Mouse (Mus musculus) natural killer cell, adult 2 months (primary cell): ENCODE data around the gene Slc13a4.
A peak's percentile ranks its signal among the peaks of the same experiment; 100 is the strongest.

Experiments
- DNase-seq, 2 experiments: peaks; one replicate each; pipeline ENCODE4 v3.0.0; 2022; ENCODE audit warnings: low spot score in 2 of 2

Slc13a4 gene

DNA sequence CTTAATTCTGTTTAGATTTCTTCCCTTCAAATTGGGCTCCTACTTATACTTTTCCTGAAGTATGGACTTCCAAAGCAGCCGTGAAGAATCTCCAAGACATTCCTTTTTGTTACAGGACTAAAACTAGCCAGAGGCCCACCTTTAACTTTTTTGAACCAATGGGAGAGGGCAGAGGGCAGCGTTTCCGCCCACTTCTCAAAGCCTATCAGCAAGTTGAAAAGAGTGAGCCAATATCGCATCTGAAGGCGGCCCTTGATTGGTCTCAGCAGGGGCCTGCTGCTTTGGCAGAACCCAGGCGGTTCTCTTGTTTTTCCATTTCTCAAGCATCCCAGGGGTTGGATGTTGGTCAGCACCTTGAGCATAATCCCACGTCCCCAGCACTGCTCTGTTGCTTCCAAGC is at the start of gene Slc13a4:
Gene Slc13a4, minus strand, starts transcription at position 95 of the 400 bp plus-strand sequence.
- DNase-seq = no peak

DNA sequence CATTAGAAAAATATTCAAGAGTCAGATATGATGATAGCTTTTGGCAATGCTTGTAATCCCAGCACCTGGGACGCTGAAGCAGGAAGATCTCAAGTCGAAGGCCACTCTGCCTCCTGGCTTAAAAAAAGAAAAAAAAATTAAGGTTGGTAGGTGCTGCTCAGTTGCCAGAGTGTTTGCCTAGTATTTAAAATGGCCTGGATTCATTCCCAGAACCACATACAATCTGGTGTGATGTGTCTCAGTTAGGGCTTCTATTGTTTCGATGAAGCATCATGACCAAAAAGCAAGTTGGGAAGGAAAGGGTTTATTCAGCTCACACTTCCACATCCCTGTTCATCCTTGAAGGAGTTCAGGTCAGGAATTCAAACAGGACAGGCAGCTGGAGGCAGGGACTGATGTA is 47.4 kb upstream of the Slc13a4 start:
- no peak for DNase-seq

DNA sequence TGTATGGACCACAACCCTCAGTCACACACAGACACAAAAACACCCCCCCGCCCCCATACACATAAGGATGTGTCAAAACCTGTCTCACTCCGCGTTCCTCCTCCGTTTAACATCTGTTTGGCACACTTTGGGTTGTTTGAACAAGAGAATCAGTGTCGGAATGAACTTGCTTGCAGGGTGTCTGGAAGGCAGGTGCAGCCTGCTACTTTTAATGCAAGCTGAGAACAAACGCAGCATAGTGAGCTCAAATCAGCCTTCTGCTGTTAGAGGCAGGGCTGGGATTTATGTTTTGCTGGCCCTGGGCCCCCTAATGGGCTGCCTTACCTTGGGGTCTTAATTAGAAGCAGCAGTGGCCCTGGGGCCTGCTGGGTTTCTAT is 46.7 kb upstream of the Slc13a4 start:
- no peak for DNase-seq

DNA sequence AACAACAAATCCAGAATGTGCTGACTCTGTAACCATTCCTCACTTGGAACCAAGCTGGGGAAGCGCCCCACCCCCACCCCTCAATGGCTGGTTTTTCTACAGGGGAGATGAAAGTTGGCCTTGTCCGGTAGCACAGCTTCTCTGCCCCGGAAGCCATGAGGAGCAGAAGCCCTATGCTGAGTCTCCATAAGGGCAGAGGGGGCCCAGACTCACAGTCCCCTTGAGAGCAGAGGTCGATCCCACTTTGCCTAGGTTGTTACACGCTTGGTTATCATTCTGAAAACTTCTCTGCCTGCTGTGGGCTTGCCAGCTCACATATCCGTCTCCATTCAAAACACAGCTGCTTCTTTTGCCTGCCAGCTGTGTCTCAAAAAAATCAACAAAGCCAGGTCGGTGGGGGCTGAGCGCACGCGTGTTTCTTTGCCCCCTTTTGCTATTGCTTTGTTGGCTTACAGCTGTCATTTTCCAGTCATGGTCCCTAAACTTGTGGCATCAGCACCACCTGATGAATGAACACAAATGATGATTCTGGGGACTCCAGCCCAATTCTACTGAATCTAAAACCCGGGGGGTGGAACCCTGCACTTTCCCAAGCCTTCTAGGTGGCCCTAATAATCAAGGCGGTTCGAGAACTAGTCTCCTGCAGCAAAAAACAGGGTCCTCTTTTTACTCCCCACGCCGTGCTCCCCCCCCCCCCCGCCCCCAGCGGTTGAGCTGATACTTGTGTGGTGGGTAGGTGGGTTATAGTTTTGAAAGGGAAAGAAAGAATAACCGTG is 46.1 kb upstream of the Slc13a4 start:
- no peak for DNase-seq

DNA sequence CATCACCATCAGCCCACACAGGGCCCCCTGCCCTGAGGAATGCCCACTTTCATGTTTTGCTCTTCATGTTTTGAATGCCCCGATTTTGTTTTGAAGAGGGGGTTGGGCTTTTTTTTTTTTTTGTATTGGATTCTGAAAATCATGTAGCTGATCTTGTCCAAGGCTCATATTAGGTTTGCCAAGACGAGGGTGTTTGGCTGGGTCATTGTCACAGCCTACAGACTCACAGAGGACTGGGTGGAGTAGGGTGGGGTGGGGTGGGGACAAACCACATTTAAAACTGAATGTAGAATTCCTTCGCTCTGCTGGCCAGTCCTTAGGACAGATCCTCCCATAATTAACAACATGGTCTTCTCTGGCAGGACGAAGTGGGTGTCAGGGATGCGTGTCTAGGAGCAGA is 45.5 kb upstream of the Slc13a4 start:
- DNase-seq = no peak

DNA sequence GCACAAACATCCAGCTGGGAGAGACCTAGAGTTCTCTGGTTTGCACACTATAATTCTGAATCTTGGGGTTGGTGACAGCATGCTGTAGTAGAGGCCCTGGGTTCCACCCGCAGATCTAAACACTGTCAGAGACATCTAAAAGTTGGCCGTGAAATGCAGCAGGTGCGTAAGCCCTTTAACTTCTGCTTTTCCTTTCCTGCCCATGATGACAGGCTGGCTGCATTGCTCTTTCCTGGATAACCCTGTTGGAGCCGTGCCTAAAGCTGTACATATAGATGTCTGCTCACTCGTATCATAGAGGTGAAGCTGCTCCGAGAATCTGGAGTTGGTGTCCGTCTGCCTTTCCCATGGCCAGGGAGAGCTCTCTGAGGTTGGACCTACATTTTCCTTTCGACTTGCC is 44.9 kb upstream of the Slc13a4 start:
- DNase-seq = no peak

DNA sequence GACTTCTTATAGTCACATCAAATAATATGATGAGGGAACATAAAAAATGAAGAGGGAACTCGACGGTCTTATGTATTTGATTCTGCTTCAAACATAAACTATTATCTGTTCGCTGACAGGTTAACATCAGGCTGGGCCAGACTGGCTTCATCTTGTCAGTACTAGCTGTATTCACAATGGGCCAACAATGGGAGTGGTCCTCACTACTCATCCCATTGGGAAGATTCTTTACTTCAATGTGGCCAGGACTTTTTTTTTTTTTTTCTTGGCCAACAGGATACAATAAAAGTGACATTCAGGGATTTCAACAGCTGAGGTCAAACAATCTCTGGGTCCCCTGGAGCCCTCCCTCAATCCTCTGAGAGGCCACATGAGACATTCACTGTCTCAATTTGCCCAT is 43.9 kb upstream of the Slc13a4 start:
- DNase-seq = no peak

DNA sequence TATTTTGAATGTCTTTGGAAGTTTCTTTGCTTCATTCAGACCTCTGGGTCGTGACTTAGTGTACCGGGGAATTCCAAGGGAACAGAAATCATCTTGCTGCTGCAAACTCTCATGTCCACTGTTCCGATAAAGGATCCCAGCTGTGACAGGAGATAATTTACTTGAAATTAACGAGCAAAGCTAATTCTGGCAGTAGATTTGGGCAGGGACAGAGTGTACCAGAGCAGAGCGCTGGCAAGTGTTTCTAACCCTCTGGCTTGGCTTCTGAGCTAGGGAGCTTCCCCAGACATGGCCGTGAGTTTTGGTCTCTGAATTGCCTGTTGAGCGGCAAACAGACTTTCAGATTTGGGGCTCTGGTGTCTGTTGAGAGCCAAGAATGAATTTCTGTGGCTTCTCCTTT is 41.9 kb upstream of the Slc13a4 start:
- DNase-seq = no peak

DNA sequence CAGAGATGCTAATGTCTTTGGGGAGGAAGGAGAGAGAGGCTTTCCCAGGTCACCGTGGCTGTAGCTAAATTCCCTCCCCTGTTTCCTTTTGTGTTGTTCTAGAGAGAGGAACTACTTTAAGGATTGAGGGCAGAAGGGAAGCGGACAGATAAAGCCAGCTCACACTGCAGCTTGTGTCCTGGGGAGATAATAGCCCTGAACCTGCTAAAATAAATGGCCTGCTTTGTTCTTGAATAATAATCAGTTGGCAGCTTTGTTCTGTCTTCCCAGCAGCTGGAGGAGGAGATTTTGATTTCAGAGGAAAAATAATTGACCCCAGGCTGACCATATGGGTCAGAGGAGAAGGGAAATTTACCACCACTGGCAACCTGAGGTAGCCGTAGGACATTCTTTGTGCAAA is 30.7 kb upstream of the Slc13a4 start:
- DNase-seq = no peak

DNA sequence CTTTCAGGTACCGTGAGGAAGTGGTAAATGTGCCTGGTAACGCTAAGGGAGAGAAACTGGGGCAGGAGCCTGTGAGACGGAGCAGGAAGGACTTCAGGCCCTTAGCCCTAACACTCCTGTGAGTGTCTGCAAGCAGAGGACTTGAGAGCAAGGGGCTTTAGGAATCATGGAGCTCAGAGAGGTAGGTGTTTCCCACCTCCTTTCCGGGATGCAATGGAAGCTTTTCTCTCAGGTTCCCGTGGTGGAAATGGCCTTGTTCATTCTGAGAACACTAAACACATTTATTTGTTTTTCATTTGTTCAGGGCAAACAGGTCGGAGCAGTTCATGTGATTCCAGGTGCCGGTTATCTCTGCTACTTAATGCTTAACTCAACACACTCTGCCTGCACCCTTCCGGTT is 29.9 kb upstream of the Slc13a4 start:
- no peak for DNase-seq

DNA sequence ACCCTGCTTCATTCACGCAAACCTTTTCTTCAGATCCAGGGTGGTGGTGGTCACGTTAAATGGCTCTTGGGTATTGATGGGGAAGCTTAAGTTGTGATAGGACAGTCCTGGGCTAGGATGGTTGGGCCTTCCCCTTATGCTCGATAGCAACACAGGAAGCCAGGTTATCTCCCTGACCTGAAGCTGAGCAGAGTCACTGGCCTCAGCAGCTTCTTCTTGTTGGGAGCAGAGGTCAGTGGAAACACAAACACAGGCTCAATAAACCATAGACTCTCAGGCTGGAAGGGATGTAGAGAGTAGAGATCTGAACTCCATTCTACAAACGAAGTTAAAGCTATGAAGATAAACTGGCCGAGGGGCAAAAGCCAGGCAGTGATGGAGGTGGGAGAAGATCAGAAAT is 27.5 kb upstream of the Slc13a4 start:
- no peak for DNase-seq

DNA sequence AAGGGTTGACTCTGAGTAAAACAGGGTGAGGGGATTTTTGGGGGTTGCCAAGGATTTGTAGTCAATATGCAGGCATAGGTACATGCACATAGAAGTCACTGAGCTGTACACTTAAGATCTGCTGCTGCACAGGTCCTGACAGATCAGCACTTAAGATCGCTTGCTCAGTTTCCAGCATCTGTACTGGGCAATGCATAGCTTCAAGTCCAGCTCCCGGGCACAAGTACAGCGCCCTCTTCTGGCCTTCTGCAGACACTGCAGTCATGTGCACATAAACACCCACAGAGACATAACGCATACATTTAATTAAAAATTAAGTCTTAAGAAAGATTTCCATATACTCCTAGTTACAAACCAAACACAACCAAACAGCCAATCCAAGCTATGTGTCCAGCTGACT is 26.3 kb upstream of the Slc13a4 start:
- DNase-seq = no peak

DNA sequence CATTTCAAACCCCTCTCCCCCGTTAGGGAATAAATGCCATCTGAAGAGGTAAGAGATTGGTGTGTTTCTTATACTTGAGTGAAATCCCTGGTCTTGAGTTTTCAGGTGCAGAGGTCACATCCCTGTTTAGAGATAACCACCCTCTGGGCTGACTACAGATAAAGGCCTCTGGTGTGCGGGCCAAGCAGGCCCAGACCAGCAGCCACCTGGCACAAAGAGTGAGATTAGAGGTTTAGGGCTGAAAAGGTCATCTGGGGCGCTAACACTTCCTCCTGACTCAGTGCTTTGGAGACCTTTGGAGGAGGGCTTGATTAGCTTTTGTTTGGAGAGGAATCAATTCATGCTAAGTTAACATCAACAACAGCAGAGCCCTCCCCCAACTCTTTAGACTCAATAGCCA is 25.7 kb upstream of the Slc13a4 start:
- no peak for DNase-seq

DNA sequence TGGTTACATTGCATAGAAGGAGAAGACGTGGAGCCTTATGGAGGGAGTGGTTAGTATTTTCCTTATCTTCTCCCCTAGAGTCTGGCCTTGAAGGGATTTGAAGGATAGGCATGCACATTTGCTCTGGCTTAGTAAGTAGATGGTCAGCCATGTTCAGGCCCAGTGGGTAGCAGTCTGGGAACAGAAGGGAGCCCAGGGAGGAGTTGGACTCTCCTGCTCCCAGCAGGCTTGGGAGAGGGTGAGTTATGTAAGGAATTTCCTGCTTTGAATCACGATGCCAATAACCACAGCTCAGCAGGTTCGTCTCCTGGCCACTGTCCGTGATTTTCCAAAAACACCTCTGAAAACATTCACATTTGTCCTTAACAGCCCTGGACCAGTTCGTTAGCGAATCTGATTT is 22.9 kb upstream of the Slc13a4 start:
- DNase-seq = no peak

DNA sequence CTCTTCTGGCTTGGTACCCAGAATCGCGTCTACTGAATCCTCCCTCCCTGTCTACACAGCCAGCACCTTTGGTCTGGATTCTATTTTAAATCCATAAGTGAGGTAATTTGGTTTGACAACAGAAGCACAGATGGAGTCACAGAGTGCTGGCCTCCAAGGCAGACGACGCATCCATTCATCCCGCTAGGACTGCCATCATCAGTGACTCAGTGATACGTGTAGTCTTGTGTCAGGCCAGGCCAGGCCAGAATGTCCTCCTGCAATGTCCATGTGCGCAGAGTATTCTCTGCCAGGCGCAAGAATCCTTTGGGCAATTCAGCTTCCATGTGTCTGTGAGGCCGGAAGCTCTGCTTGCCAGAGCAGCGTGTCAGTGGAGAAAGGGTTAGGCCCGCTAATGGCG is 22.0 kb upstream of the Slc13a4 start:
- no peak for DNase-seq

DNA sequence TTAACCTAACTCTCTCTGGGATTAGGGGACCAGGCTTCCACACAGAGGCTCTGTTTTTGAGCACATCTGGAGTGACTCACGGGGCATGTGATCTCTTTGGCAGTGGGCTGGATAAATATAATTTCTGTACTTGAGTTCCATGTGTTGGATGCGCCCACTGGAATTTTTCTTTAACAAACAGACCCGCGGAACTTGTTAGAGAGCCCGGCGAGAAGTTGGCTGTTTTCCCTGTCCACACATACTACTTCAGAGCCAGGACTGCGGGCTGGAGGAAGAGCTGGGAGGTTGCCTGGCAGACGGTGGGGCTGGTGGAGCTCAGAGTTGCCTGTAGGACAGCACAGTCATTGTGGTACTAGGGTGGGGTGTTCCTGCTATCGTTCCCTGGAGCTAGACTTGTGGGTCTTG is 18.2 kb upstream of the Slc13a4 start, which contains the start of gene Fam180a:
Gene Fam180a, minus strand, starts transcription at position 31 of the 405 bp plus-strand sequence.
- no peak for DNase-seq

DNA sequence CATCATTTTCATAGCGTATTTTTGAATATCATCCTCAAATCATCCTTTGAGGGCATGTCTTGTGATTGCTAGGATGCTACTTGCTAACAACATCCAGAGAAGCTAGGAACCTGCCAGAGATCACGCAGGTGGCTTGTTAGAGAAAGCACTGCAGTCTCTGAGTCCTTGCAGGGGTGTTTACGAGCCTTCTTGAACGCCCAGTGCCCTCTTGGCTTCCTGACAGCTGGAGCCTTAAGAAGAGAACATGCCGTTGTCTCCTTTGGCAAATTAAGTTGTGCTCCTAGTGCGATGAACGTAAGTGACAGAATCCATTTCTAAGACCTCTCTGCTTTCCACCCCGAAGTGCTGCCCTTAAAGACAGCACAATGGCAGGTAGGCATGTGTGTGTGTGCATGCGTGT is 16.4 kb upstream of the Slc13a4 start:
- DNase-seq = no peak

DNA sequence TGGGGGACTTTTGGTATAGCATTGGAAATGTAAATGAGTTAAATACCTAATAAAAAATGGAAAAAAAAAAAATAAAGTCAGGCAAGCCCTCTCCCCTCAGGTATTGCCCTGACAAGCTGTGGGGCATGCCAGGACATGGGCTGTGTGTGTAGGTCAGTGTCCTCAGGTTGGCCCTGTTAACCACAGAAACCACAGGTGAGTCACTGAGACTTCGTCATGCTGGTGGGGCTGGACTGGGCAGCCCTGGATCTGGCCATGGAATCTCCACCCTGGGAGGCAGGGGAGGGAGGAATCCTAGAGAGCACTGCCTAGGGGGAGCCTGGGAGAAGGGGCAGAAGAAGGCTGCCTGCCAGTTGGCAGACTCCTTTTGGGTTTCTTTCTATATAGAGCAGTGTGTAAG is 15.1 kb upstream of the Slc13a4 start:
- DNase-seq = peak in 1 of 2 experiments; percentile 3

DNA sequence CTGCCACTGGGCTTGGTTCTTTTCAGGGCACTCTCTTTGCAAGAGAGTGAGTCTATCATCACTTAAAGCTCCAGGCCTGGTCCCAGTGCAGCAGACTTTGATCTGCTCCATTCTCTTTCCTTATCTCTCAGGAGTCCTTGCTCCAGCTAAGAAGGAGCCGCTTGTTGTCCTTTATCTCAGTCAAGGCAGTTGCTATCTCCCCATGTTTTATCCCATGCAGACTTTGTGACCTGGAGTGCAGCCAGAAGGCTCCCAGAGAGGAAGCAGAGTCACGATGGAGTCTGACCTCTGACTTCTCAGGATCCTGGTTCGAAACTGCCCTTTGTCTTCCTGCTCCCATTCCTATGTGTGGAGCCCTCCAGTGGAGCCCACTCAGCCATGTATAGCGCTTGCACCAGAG is 13.2 kb upstream of the Slc13a4 start:
- no peak for DNase-seq

DNA sequence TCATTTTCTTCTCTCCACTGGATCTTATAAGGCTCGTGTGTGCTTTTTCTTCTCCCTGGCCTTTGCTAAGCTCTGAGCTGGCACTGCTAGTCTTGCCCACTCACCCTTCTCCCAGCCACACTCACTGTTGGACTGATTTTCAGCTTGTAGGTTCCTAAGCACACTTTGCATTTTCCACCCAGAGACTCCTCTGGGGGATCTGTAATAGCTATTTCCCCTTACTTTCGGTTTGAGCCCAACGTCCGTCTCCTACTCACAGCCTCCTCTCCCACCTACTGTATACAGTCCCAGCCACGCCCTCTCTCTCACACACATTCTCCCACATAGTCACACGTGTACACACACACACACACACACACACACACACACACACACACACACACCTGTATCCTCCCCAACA is 11.9 kb upstream of the Slc13a4 start:
- DNase-seq = no peak

DNA sequence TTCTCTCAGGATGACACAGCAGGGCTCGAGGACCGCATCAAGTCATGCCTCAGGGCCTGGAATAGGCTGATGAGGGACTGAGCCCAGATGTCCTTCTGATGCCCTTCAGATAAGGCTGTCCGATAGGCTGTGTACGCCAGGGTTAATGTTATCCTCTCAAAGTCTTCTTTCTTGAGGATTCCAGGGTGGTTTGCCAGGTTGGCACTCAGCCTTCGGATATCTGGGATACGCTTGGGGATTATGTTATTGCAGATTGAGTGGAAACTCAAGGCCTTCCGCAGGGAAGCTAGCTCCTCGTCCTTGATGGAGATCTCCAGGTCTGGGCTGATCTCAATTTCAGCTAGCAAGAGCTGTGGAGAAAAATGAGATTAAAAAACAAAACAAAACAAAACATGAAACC is 5.6 kb upstream of the Slc13a4 start:
- DNase-seq = no peak

DNA sequence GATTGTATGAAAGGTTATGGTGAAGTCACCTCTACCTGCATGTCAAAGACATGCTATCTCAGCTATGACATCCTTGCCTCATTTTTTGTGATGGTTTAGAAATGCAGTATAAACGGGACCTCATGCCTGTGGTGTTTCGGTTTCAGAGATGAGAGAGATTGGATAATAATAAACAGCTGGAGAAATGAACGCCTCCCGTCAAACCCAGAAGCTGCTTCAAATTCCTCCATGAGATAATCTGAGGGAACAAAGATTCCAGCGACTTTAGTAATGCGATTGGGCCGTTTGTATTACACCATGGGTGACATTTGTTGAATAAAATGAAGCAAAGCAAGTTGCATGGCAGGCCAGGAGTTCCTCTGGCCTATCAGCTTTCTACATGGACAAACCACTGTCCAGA is 1.5 kb upstream of the Slc13a4 start:
- DNase-seq = no peak

DNA sequence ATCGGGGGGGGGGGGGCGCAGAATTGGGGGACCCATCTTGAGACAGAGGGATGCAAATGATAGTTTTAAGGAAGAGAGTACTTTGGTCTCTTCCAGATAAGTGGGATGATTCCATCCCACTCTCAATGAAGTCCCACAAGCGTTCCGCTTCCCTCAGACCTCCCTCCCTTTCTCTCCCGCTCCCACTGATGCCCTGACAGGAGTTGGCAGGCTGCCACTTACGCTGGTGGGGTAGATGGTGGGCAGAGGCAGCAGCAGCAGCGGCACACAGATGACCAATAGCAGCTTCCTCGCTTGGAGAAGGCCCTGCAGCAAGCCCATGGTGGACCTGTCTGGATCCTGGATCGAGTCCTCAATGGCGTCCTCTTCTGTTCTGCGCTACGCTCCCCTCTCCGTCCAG is 795 bp downstream of the Slc13a4 start:
- no peak for DNase-seq

DNA sequence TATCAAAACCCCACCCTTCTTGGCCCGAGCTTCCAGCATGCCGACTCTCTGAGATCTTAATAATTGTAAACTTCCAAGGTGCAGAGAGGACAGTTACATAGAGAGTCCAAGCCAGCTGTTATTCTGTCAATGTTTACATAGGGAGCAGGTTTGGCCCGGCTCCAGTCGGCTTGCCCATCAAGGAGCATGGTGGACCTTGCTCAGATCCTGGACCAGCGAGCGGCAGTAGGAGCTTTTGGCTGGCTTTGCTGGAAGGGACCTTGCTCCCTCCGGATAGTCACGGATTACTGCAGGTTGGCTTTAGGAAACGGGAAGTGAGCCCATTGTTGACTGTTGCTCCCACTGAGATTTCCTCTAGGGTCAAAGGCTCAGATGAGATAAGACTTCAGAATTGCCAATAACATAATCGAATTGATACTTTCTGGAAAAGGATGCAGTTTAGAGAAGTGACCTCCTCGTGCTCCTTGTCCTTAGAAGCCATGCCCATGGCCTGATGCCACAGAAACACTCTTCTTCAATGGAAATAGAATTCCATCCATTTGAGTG is 4.5 kb downstream of the Slc13a4 start:
- no peak for DNase-seq
